Mouse (Mus musculus) megakaryocyte, embryonic 14.5 days (primary cell): ENCODE results near the gene Fstl3. TPM values are rescaled to one million over a fixed set of nuclear protein-coding genes. Genes with fewer than 3 reads are reported as not detected.
A peak's percentile ranks its signal among the peaks of the same experiment; 100 is the strongest.

Experiments
- H3K27me3 ChIP-seq: replicated peaks from 2 replicates; pipeline ENCODE3; 2012; ENCODE audit warnings: inconsistent platforms
- H3K36me3 ChIP-seq: replicated peaks from 2 replicates; pipeline ENCODE3; 2012; ENCODE audit warnings: low read length, inconsistent platforms, mixed read lengths
- H3K4me1 ChIP-seq: 2 replicates; pipeline ENCODE4 v1.6.1; 2012; ENCODE audit warnings: inconsistent platforms
- H3K4me3 ChIP-seq: replicated peaks from 2 replicates; pipeline ENCODE3; 2012; ENCODE audit warnings: moderate library complexity, mild to moderate bottlenecking, inconsistent platforms
- H3K9me3 ChIP-seq: 2 replicates; pipeline ENCODE4 v1.6.1; 2012; ENCODE audit warnings: inconsistent platforms
- FLI1 ChIP-seq: IDR thresholded peaks from 2 replicates; pipeline ENCODE4 v1.6.1; 2012; ENCODE audit warnings: low read length, inconsistent platforms, mixed read lengths
- GATA1 ChIP-seq: IDR thresholded peaks from 3 replicates; pipeline ENCODE4 v1.6.1; 2012; ENCODE audit warnings: mixed read lengths, low read length, inconsistent platforms, borderline replicate concordance
- polyA plus RNA-seq: library from polyadenylated mRNA; stranded (reverse); fragments of >175 nt; gene quantifications from 2 replicates; pipeline ENCODE4 v1.2.3, GENCODE M21; 2012; ENCODE audit warnings: low replicate concordance; ENCODE audit not compliant: insufficient read depth

Gene Fstl3
- polyA plus RNA-seq, 1 experiment, result 1.6 TPM

DNA sequence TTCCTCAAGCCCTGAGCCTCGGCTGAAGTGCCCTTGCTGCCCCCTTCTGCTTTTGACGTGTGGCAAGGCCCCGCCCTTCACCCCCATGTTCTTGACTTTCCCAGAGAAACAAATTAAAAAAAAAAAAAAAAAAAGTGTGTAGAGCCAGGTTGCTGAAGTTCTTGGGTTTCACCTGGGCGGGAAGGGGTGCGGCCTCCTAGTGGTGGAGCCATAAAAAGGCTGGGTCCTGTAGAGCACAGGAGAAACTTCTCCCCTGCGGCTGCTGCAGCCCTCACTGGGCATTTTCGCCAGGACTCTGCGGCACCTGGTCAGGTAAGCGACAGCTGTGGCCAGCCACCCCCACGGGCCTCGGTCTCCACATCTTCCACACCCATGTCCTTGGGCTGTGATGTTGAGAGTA, 43.7 kb downstream of the Fstl3 start, which contains the start of gene Misp:
Gene Misp (plus strand): TSS at position 208 of the 400 bp plus-strand sequence.
- H3K4me3 ChIP-seq, result no peak within 1 kb of the TSS
- peaks cover 42% of the 10 kb centered on the region for H3K4me1 ChIP-seq
- no peak for TF ChIP-seq FLI1
- no peak for TF ChIP-seq GATA1
- peaks cover 16% of the 10 kb centered on the region for H3K36me3 ChIP-seq
- H3K9me3 ChIP-seq, result peaks cover 3% of the 10 kb centered on the region
- peaks cover 37% of the 10 kb centered on the region for H3K27me3 ChIP-seq

DNA sequence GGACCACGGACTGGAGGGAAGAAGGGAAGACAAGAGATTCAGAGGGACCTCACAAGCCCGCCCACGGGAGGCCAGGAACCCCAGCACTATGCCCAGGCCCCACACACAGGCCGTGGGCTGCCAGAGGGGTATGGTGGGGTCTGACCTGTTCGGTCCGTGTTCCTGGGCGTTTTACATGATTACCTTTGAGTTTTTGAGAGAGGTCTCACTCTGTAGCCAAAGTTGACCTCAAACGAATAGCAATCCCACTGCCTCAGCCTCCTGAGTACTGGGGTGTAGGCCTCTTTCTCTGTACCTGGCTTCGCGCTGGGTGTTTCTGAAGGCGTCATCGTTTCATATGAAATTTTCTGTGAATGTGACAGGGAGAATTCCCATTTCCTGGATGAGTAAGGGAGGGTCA, 44.7 kb downstream of the Fstl3 start:
- H3K36me3 ChIP-seq, result peaks cover 16% of the 10 kb centered on the region
- no peak overlapping the region for H3K4me3 ChIP-seq
- H3K27me3 ChIP-seq, result peaks cover 38% of the 10 kb centered on the region
- peaks cover 44% of the 10 kb centered on the region for H3K4me1 ChIP-seq
- H3K9me3 ChIP-seq, result peaks cover 12% of the 10 kb centered on the region
- TF ChIP-seq FLI1, result no peak
- TF ChIP-seq GATA1, result no peak

- Histone ChIP-seq H3K27me3 (peaks cover 43% of the 10 kb centered on the region), H3K4me3 (no peak overlapping the region), H3K36me3 (peaks cover 16% of the 10 kb centered on the region), H3K9me3 (peaks cover 19% of the 10 kb centered on the region), H3K4me1 (peaks cover 44% of the 10 kb centered on the region)
- no peak for TF ChIP-seq FLI1
- TF ChIP-seq GATA1, result no peak
Observed at GRCm38 (mm10) chr10:79822372-79822771, 45.3 kb downstream of the Fstl3 start.

DNA sequence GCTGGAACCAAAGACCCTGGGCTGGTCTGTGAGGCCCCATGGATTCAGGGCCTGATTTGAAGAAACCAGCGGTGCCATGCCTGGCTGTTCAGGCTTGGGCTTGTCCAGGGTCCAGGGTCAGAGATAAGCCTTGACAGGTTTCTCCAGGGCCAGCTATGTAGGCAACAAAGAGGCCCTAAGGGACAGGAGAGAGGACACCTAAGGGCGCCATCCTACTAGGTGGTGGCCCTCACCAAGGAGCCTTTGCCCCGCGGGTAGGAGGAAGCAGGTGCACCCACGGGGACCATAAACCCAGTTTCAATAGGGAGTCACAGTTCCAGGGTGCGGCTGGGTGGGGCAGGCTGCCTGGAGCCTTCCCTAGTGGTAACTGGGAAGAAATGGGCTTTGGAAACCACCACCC, 45.9 kb downstream of the Fstl3 start:
- H3K9me3 ChIP-seq, result peaks cover 23% of the 10 kb centered on the region
- peaks cover 16% of the 10 kb centered on the region for H3K36me3 ChIP-seq
- peaks cover 48% of the 10 kb centered on the region for H3K4me1 ChIP-seq
- TF ChIP-seq FLI1, result no peak
- TF ChIP-seq GATA1, result no peak
- peaks cover 45% of the 10 kb centered on the region for H3K27me3 ChIP-seq
- no peak overlapping the region for H3K4me3 ChIP-seq

GRCm38 (mm10) chr10:79824413-79824812, 47.3 kb downstream of the Fstl3 start:
- Histone ChIP-seq H3K36me3 (peaks cover 9% of the 10 kb centered on the region), H3K4me1 (peaks cover 54% of the 10 kb centered on the region), H3K9me3 (peaks cover 23% of the 10 kb centered on the region), H3K4me3 (peak overlapping the region; percentile 89), H3K27me3 (peaks cover 44% of the 10 kb centered on the region)
- TF ChIP-seq FLI1 (no peak), GATA1 (peak; percentile 26; the same call in 1 of the 3 replicates)

DNA sequence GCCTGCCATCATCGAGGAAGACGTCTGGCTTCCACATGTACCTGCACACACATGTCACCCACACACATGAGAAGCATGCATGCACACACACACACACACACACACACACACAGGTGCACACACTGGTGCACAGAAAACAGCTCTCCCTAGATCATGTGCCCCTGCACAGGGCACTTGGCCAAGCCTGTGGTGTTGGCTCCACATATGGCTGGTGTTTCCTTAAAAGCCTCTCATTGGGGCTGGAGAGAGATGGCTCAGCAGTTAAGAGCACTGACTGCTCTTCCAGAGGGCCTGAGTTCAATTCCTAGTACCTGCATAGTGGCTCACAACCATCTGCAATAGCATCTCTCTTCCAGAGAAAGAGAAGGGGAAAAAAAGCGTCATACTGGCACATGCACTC, 54.5 kb downstream of the Fstl3 start:
- TF ChIP-seq FLI1 (no peak), GATA1 (no peak)
- no peaks in the 10 kb centered on the region for H3K36me3 ChIP-seq
- H3K27me3 ChIP-seq, result peaks cover 27% of the 10 kb centered on the region
- H3K4me1 ChIP-seq, result peaks cover 68% of the 10 kb centered on the region
- no peak overlapping the region for H3K4me3 ChIP-seq
- peaks cover 12% of the 10 kb centered on the region for H3K9me3 ChIP-seq

Other genes starting within 250 kb of the Fstl3 start
- gene Plpp2, start 243.5 kb upstream of the Fstl3 start, polyA plus RNA-seq, result 5.7 and 5.9 TPM in 2 replicates
- 32.9 and 68.6 TPM in 2 replicates for gene Mier2, start 222.1 kb upstream of the Fstl3 start, polyA plus RNA-seq
- gene Theg, start 189.9 kb upstream of the Fstl3 start, polyA plus RNA-seq, result 1.2 TPM in 1 of 2 replicates, not detected in the other
- gene C2cd4c, start 163.2 kb upstream of the Fstl3 start, polyA plus RNA-seq, result not detected in 2 replicates
- not detected in 2 replicates for gene Shc2, start 139.4 kb upstream of the Fstl3 start, polyA plus RNA-seq
- not detected in 2 replicates for gene Odf3l2, start 131.5 kb upstream of the Fstl3 start, polyA plus RNA-seq
- gene Madcam1, start 112.7 kb upstream of the Fstl3 start, polyA plus RNA-seq, result 0.78 TPM in 1 of 2 replicates, not detected in the other
- 209 and 257 TPM in 2 replicates for gene Tpgs1, start 107.9 kb upstream of the Fstl3 start, polyA plus RNA-seq
- 451 and 1,194 TPM in 2 replicates for gene Cdc34, start 95.1 kb upstream of the Fstl3 start, polyA plus RNA-seq
- 1.4 and 2.2 TPM in 2 replicates for gene Gzmm, start 88.3 kb upstream of the Fstl3 start, polyA plus RNA-seq
- gene Bsg, start 72.8 kb upstream of the Fstl3 start, polyA plus RNA-seq, result 2,144 and 3,272 TPM in 2 replicates
- 1.5 and 1.8 TPM in 2 replicates for gene Hcn2, start 60.6 kb upstream of the Fstl3 start, polyA plus RNA-seq
- gene Polrmt, start 30.7 kb upstream of the Fstl3 start, polyA plus RNA-seq, result 11.1 and 25.3 TPM in 2 replicates
- not detected in 2 replicates for gene Fgf22, start 22.2 kb upstream of the Fstl3 start, polyA plus RNA-seq
- gene Rnf126, start 10.3 kb upstream of the Fstl3 start, polyA plus RNA-seq, result 302 and 542 TPM in 2 replicates
- gene Prss57, start 13.7 kb downstream of the Fstl3 start, polyA plus RNA-seq, result 0.70 TPM in 1 of 2 replicates, not detected in the other
- 39.0 and 54.6 TPM in 2 replicates for gene Palm, start 16.3 kb downstream of the Fstl3 start, polyA plus RNA-seq
- gene Misp, start 43.7 kb downstream of the Fstl3 start, polyA plus RNA-seq, result 1.5 and 2.5 TPM in 2 replicates
- gene Ptbp1, start 77.2 kb downstream of the Fstl3 start, polyA plus RNA-seq, result 849 and 1,831 TPM in 2 replicates
- 96.7 and 434 TPM in 2 replicates for gene Prtn3, start 97.2 kb downstream of the Fstl3 start, polyA plus RNA-seq
- 0.80 and 16.9 TPM in 2 replicates for gene Plppr3, start 97.4 kb downstream of the Fstl3 start, polyA plus RNA-seq
- 5.6 and 23.2 TPM in 2 replicates for gene Elane, start 109.0 kb downstream of the Fstl3 start, polyA plus RNA-seq
- gene Cfd, start 113.6 kb downstream of the Fstl3 start, polyA plus RNA-seq, result not detected in 2 replicates
- 32.2 and 85.7 TPM in 2 replicates for gene Med16, start 131.7 kb downstream of the Fstl3 start, polyA plus RNA-seq
- not detected in 2 replicates for gene Gm26602, start 133.6 kb downstream of the Fstl3 start, polyA plus RNA-seq
- 2.7 and 4.5 TPM in 2 replicates for gene Kiss1r, start 139.7 kb downstream of the Fstl3 start, polyA plus RNA-seq
- gene R3hdm4, start 143.9 kb downstream of the Fstl3 start, polyA plus RNA-seq, result 418 and 597 TPM in 2 replicates
- gene Arid3a, start 149.8 kb downstream of the Fstl3 start, polyA plus RNA-seq, result 89.7 and 142 TPM in 2 replicates
- gene Wdr18, start 182.9 kb downstream of the Fstl3 start, polyA plus RNA-seq, result 22.2 and 23.8 TPM in 2 replicates
- not detected in 2 replicates for gene Grin3b, start 193.4 kb downstream of the Fstl3 start, polyA plus RNA-seq
- 293 and 686 TPM in 2 replicates for gene Tmem259, start 207.1 kb downstream of the Fstl3 start, polyA plus RNA-seq
- gene Cnn2, start 211.3 kb downstream of the Fstl3 start, polyA plus RNA-seq, result 1,011 and 1,303 TPM in 2 replicates
- gene Abca7, start 219.2 kb downstream of the Fstl3 start, polyA plus RNA-seq, result 47.4 and 62.2 TPM in 2 replicates
- 375 and 477 TPM in 2 replicates for gene Arhgap45, start 239.4 kb downstream of the Fstl3 start, polyA plus RNA-seq